Mouse (Mus musculus): ENCODE data around the gene Olfr728. TPM values are rescaled to one million over a fixed set of nuclear protein-coding genes. Genes with fewer than 3 reads are reported as not detected.

Olfr728 gene
- total RNA-seq (2021) (not detected), polyA plus RNA-seq (2012; rRNA removed) (not detected in 2 replicates)
- long read RNA-seq, result 0 reads

DNA sequence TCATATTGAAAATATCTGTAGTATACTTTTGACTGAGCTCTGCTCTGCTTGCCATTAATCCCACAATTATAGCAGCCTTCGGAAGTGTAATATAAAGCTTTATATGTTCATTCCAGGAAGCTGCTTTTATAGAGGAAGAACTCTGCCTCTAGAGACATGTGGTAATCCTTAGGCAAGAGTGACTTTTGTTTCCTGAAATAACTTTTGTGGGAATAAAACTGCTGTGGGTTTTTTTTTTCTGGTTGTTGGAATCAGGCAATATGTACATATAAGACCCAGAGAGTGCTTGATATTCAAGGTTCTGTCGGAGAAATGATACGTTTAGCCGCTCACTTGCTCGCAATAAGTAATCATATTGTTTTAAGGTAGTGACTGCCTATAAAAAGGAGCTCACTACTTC, at the start of gene Olfr728:
Olfr728 (minus strand) TSS at position 101 of the 400 bp plus-strand sequence.
- Histone ChIP-seq H3K79me2 (replicated peaks; ENCODE audit: control insufficient read depth, insufficient read depth, low read length) (no peaks in the 10 kb centered on the region), H3K9ac (ENCODE audit: low read depth, low read length) (no peak within 1 kb of the TSS), H3K36me3 (ENCODE audit: control insufficient read depth, insufficient read depth, low read length) (no peaks in the 10 kb centered on the region), H3K27me3 (ENCODE audit: control insufficient read depth, insufficient read depth, low read length) (no peaks in the 10 kb centered on the region), H3K27ac (no peak within 1 kb of the TSS), H3K4me1 (ENCODE audit: control insufficient read depth, insufficient read depth, low read length) (no peaks in the 10 kb centered on the region), H3K4me3 (no peak within 1 kb of the TSS)
- intact Hi-C loops (cut with DNase I), result no loop called here
- DNase-seq, result no peak
- 84% methylated on average over 5 of the region's 5 CpGs for WGBS
- no peak for TF ChIP-seq POLR2A (IDR thresholded peaks at IDR 0.05; ENCODE audit: insufficient read depth, low read depth, low read length)
- no peak for TF ChIP-seq EP300 (IDR thresholded peaks at IDR 0.05; ENCODE audit: insufficient read depth, low read depth, low read length)
- TF ChIP-seq CTCF (IDR thresholded peaks at IDR 0.05), result no peak

DNA sequence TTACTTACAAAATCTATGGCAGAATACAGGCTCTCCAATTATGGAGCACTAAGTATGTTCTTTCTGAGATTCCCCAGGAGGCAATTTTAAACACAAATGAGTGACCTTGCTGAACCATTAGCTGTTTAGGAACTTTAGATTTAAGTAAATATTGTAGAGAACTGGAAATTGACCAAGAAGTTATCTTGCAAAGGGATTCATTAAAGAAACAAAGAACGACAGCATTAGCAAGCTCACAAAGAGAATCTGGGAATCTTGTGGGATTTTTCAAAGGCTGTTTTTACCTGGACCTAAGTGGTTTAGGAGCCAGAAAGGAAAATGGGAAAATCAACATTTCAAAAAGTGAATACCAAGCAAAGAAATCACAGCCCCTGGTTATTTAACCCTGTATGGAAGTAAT, 45.6 kb upstream of the Olfr728 start, which contains the start of gene Olfr730:
Olfr730 (minus strand) TSS at position 101 of the 400 bp plus-strand sequence.
- intact Hi-C loops (cut with DNase I), result no loop called here
- Histone ChIP-seq H3K4me1 (ENCODE audit: control insufficient read depth, insufficient read depth, low read length) (no peaks in the 10 kb centered on the region), H3K27me3 (ENCODE audit: control insufficient read depth, insufficient read depth, low read length) (no peaks in the 10 kb centered on the region), H3K27ac (no peak within 1 kb of the TSS), H3K4me3 (no peak within 1 kb of the TSS), H3K36me3 (ENCODE audit: control insufficient read depth, insufficient read depth, low read length) (no peaks in the 10 kb centered on the region), H3K9ac (ENCODE audit: low read depth, low read length) (no peak within 1 kb of the TSS), H3K79me2 (replicated peaks; ENCODE audit: control insufficient read depth, insufficient read depth, low read length) (no peaks in the 10 kb centered on the region)
- TF ChIP-seq POLR2A (IDR thresholded peaks at IDR 0.05; ENCODE audit: insufficient read depth, low read depth, low read length) (no peak), EP300 (IDR thresholded peaks at IDR 0.05; ENCODE audit: insufficient read depth, low read depth, low read length) (no peak), CTCF (IDR thresholded peaks at IDR 0.05) (no peak)
- no peak for DNase-seq
- WGBS, result 46% methylated on average over 1 of the region's 1 CpGs

DNA sequence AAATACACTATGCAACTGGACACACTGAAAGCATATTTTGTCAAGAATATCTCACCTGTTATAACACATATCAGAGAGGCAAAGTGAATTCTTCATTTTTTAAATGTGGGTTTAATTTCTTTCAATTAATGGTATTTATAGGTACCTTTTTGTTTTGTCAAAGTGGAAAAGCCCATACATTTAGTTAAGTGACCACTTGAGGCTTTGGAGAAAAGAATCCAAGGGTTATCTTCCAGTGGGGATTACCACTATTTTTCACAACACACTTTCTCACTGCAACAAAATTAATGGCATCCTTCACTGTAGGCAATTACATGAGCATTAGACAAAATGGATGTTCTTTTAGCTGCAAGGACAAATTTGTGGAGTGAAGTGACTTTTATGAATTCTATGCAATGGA, 10.3 kb upstream of the Olfr728 start, which contains the start of gene Olfr729:
Olfr729 (minus strand) TSS at position 101 of the 400 bp plus-strand sequence.
- H3K79me2 ChIP-seq (replicated peaks; ENCODE audit: control insufficient read depth, insufficient read depth, low read length), result no peaks in the 10 kb centered on the region
- H3K27me3 ChIP-seq (ENCODE audit: control insufficient read depth, insufficient read depth, low read length), result no peaks in the 10 kb centered on the region
- no peak within 1 kb of the TSS for H3K9ac ChIP-seq (ENCODE audit: low read depth, low read length)
- no peak within 1 kb of the TSS for H3K27ac ChIP-seq
- TF ChIP-seq EP300 (IDR thresholded peaks at IDR 0.05; ENCODE audit: insufficient read depth, low read depth, low read length) (no peak), CTCF (IDR thresholded peaks at IDR 0.05) (no peak), POLR2A (IDR thresholded peaks at IDR 0.05; ENCODE audit: insufficient read depth, low read depth, low read length) (no peak)
- H3K4me3 ChIP-seq, result no peak within 1 kb of the TSS
- DNase-seq, result no peak
- intact Hi-C loops (cut with DNase I), result no loop called here
- no peaks in the 10 kb centered on the region for H3K4me1 ChIP-seq (ENCODE audit: control insufficient read depth, insufficient read depth, low read length)
- H3K36me3 ChIP-seq (ENCODE audit: control insufficient read depth, insufficient read depth, low read length), result no peaks in the 10 kb centered on the region

DNA sequence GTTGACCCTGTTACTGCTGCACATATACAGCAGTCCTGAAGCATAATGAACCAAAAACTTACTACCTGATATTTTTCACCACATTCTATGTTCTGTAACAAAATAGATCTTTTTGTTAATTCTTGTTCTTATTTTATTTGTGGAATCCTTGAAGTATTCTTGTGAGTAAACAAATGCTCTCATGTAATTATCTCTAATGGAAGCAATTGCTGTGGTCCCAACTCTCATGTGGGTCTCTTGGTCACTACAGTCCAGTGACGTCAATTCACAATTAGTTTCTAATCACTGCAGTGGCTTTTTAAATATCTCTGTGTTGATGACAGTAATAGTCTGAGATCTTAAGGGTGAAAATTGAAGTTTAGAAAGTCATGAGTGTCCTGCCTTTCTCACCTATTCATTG, 19.6 kb downstream of the Olfr728 start, which contains the start of gene Olfr727:
Olfr727 (plus strand) TSS at position 301 of the 400 bp plus-strand sequence.
- intact Hi-C loops (cut with DNase I), result no loop called here
- Histone ChIP-seq H3K4me3 (no peak within 1 kb of the TSS), H3K4me1 (ENCODE audit: control insufficient read depth, insufficient read depth, low read length) (no peaks in the 10 kb centered on the region), H3K79me2 (replicated peaks; ENCODE audit: control insufficient read depth, insufficient read depth, low read length) (no peaks in the 10 kb centered on the region), H3K9ac (ENCODE audit: low read depth, low read length) (no peak within 1 kb of the TSS), H3K27me3 (ENCODE audit: control insufficient read depth, insufficient read depth, low read length) (no peaks in the 10 kb centered on the region), H3K27ac (no peak within 1 kb of the TSS), H3K36me3 (ENCODE audit: control insufficient read depth, insufficient read depth, low read length) (no peaks in the 10 kb centered on the region)
- 83% methylated on average over 1 of the region's 1 CpGs for WGBS
- no peak for DNase-seq
- TF ChIP-seq POLR2A (IDR thresholded peaks at IDR 0.05; ENCODE audit: insufficient read depth, low read depth, low read length), result no peak
- no peak for TF ChIP-seq CTCF (IDR thresholded peaks at IDR 0.05)
- no peak for TF ChIP-seq EP300 (IDR thresholded peaks at IDR 0.05; ENCODE audit: insufficient read depth, low read depth, low read length)

DNA sequence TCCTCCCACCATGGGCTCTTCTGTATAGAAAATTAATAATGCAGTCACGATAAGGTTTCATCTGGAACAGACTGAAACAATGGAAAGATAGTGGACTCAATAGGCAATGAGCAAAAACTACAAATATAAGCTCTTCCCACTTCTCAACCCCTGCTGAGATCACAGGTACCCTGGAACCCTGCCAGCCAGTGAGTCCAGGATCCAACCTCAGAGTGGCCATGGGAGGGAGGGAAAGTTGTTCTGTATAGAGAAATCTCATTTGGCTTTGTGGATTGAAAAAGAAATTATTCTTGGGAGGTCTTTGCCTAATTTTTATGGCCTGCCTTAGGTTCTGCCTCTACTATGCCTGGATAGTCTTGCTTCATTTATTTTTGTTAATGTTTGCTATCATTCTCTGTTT, 51.6 kb downstream of the Olfr728 start, which contains the start of gene Olfr726:
Olfr726 (minus strand) TSS at position 101 of the 400 bp plus-strand sequence.
- Histone ChIP-seq H3K4me1 (ENCODE audit: control insufficient read depth, insufficient read depth, low read length) (no peaks in the 10 kb centered on the region), H3K27me3 (ENCODE audit: control insufficient read depth, insufficient read depth, low read length) (no peaks in the 10 kb centered on the region), H3K79me2 (replicated peaks; ENCODE audit: control insufficient read depth, insufficient read depth, low read length) (no peaks in the 10 kb centered on the region), H3K27ac (no peak within 1 kb of the TSS), H3K36me3 (ENCODE audit: control insufficient read depth, insufficient read depth, low read length) (no peaks in the 10 kb centered on the region), H3K9ac (ENCODE audit: low read depth, low read length) (no peak within 1 kb of the TSS), H3K4me3 (no peak within 1 kb of the TSS)
- no peak for DNase-seq
- WGBS, result 50% methylated on average over 1 of the region's 1 CpGs
- intact Hi-C loops (cut with DNase I), result no loop called here
- TF ChIP-seq CTCF (IDR thresholded peaks at IDR 0.05) (no peak), POLR2A (IDR thresholded peaks at IDR 0.05; ENCODE audit: insufficient read depth, low read depth, low read length) (no peak), EP300 (IDR thresholded peaks at IDR 0.05; ENCODE audit: insufficient read depth, low read depth, low read length) (no peak)

Other genes with a start within 250 kb of the Olfr728 start
- not detected for gene Olfr722, start 240.7 kb downstream of the Olfr728 start, total RNA-seq (2021)
- not detected in 2 replicates for gene Olfr722, start 240.7 kb downstream of the Olfr728 start, polyA plus RNA-seq (2012; rRNA removed)
- not detected for gene Olfr723, start 210.9 kb downstream of the Olfr728 start, total RNA-seq (2021)
- not detected in 2 replicates for gene Olfr723, start 210.9 kb downstream of the Olfr728 start, polyA plus RNA-seq (2012; rRNA removed)
- not detected for gene Olfr724, start 179.4 kb downstream of the Olfr728 start, total RNA-seq (2021)
- gene Olfr724, start 179.4 kb downstream of the Olfr728 start, polyA plus RNA-seq (2012; rRNA removed), result not detected in 2 replicates
- gene Olfr725, start 102.3 kb downstream of the Olfr728 start, total RNA-seq (2021), result not detected
- not detected in 2 replicates for gene Olfr725, start 102.3 kb downstream of the Olfr728 start, polyA plus RNA-seq (2012; rRNA removed)
- gene Olfr726, start 51.7 kb downstream of the Olfr728 start, total RNA-seq (2021), result not detected
- not detected in 2 replicates for gene Olfr726, start 51.7 kb downstream of the Olfr728 start, polyA plus RNA-seq (2012; rRNA removed)
- not detected for gene Olfr727, start 19.5 kb downstream of the Olfr728 start, total RNA-seq (2021)
- gene Olfr727, start 19.5 kb downstream of the Olfr728 start, polyA plus RNA-seq (2012; rRNA removed), result not detected in 2 replicates
- gene Olfr729, start 10.2 kb upstream of the Olfr728 start, total RNA-seq (2021), result not detected
- not detected in 2 replicates for gene Olfr729, start 10.2 kb upstream of the Olfr728 start, polyA plus RNA-seq (2012; rRNA removed)
- not detected for gene Olfr730, start 45.5 kb upstream of the Olfr728 start, total RNA-seq (2021)
- gene Olfr730, start 45.5 kb upstream of the Olfr728 start, polyA plus RNA-seq (2012; rRNA removed), result not detected in 2 replicates
- gene Olfr731, start 99.2 kb upstream of the Olfr728 start, total RNA-seq (2021), result not detected
- gene Olfr731, start 99.2 kb upstream of the Olfr728 start, polyA plus RNA-seq (2012; rRNA removed), result not detected in 2 replicates
- gene Olfr732, start 141.5 kb upstream of the Olfr728 start, total RNA-seq (2021), result not detected
- gene Olfr732, start 141.5 kb upstream of the Olfr728 start, polyA plus RNA-seq (2012; rRNA removed), result not detected in 2 replicates
- not detected for gene Olfr733, start 158.8 kb upstream of the Olfr728 start, total RNA-seq (2021)
- gene Olfr733, start 158.8 kb upstream of the Olfr728 start, polyA plus RNA-seq (2012; rRNA removed), result 0.08 TPM in 1 of 2 replicates, not detected in the other
- gene Olfr734, start 184.1 kb upstream of the Olfr728 start, total RNA-seq (2021), result not detected
- gene Olfr734, start 184.1 kb upstream of the Olfr728 start, polyA plus RNA-seq (2012; rRNA removed), result not detected in 2 replicates
- gene Olfr735, start 206.2 kb upstream of the Olfr728 start, total RNA-seq (2021), result not detected
- not detected in 2 replicates for gene Olfr735, start 206.2 kb upstream of the Olfr728 start, polyA plus RNA-seq (2012; rRNA removed)
- gene Tlr11, start 215.2 kb upstream of the Olfr728 start, total RNA-seq (2021), result under 1 TPM in 1 of 2 experiments, not detected in 1; 0.08 TPM
- 0.06 and 0.10 TPM in 2 replicates for gene Tlr11, start 215.2 kb upstream of the Olfr728 start, polyA plus RNA-seq (2012; rRNA removed)
- gene Olfr736, start 238.5 kb upstream of the Olfr728 start, total RNA-seq (2021), result not detected
- gene Olfr736, start 238.5 kb upstream of the Olfr728 start, polyA plus RNA-seq (2012; rRNA removed), result not detected in 2 replicates

Data from heart, adult 2 months (tissue).